ENCODE assay signal across 17 mouse cellular contexts in genomic region chr5:72158667-72159066, GRCm38 (mm10). TPM values are rescaled to one million over a fixed set of nuclear protein-coding genes. Genes with fewer than 3 reads are reported as not detected.
DNase-seq lines count a peak whose midpoint lies in the region.
"Had no signal": no experiment of that assay in that cellular context is flagged by ENCODE, and none has a peak within 500 bp of the region (broad histone marks: within the 10 kb centered on the region; RNA-seq: fewer than 3 reads in every experiment).

No protein-coding gene starts in this region.

- peak; percentile 52 for DNase-seq in layer of hippocampus, adult 11-12 months (ENCODE audit: low spot score)
- DNase-seq in layer of hippocampus, postnatal 10 days (ENCODE audit: low spot score in 2 of 2): no peak
- DNase-seq in right cerebral cortex, adult 18-20 months: peak; percentile 36
- DNase-seq in right cerebral cortex, postnatal 36 days (ENCODE audit: low spot score in 2 of 2): no peak
- DNase-seq in layer of hippocampus, adult 8-10 months (ENCODE audit: low spot score in 2 of 2): peak; percentile 51 to 53
- no peak for DNase-seq in liver
- DNase-seq in kidney, postnatal 10 days: no peak
- DNase-seq: adrenal gland, postnatal 10 days; adrenal gland, postnatal 36 days; B cell, adult 2 months; cerebellum, adult 11 months; cerebellum, adult 2 months; cerebellum, adult 9-11 months; cerebellum, postnatal 36 days; gastrocnemius, adult 2 months; gastrocnemius, postnatal 14 days; heart, adult 11 months had no signal

RNA-seq across cellular contexts. Expression of gene Commd8, which starts 9.3 kb away (rescaled TPM):
- 10 to 100 TPM; 91.2 to 92.2 TPM for total RNA-seq in layer of hippocampus, postnatal 10 days (2021)
- total RNA-seq in layer of hippocampus, adult 8-10 months (2022): 100 to 1,000 TPM in 1 of 4 experiments, 10 to 100 TPM in 3; 94.5 to 114 (median 97.0) TPM

Comparison
In these comparisons a context has a peak if more than half of its experiments do, and no peak if none do; other contexts are left out.
1. DNase-seq: peak in layer of hippocampus, adult 11-12 months (single experiment), right cerebral cortex, adult 18-20 months (single experiment) and layer of hippocampus, adult 8-10 months (2 of 2); none in layer of hippocampus, postnatal 10 days (0 of 2), right cerebral cortex, postnatal 36 days (0 of 2), liver (single experiment) and kidney, postnatal 10 days (single experiment).